Mouse (Mus musculus): Measurements from ENCODE around the gene Nptxr. TPM values are rescaled to one million over a fixed set of nuclear protein-coding genes. Genes with fewer than 3 reads are reported as not detected.

The Nptxr gene
- polyA plus RNA-seq, 1 experiment from 2014 or later, result 2.1 TPM

DNA sequence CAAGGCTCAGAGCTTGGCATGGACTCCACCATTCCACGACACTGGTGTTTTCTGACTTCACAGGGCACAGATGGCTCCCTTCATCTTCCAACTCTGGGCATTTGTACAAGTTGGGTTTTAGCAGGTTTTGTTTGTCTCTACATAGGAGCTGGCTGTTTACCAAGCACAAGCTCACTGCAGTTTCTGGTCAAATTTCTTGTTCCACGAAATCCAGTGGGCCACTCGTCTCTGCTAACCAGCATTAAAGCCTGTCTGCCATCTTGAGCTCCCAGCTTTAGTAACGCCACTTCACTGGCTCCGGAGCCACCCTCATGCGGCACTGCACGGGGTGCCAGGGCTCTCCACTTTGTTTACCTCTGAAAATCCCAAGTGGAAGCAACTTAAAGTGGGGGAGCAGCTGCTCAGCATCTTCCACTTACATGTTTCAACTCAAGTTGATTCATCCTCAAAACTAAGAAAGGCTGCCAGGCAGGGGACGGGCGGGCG, 37.9 kb downstream of the Nptxr start:
- Histone ChIP-seq H3K27me3 (ENCODE audit: control insufficient read depth, insufficient read depth, low read length) (no peaks in the 10 kb centered on the region), H3K4me3 (ENCODE audit: low read depth, low read length) (no peak overlapping the region), H3K27ac (ENCODE audit: low read depth, low read length) (no peak overlapping the region), H3K9me3 (ENCODE audit: control insufficient read depth, low read length) (no peaks in the 10 kb centered on the region), H3K4me2 (no peak overlapping the region), H3K4me1 (ENCODE audit: control insufficient read depth, insufficient read depth, low read length) (no peaks in the 10 kb centered on the region), H3K36me3 (ENCODE audit: control insufficient read depth, insufficient read depth, low read length) (peaks cover 2% of the 10 kb centered on the region; the same call in 1 of the 2 replicates), H3K9ac (ENCODE audit: low read length) (no peak overlapping the region)
- DNase-seq (ENCODE audit: low spot score, missing footprints) (peak; percentile 12), ATAC-seq (ENCODE audit: low FRiP score) (no peak)
- WGBS, result 88% methylated on average over 10 of the region's 10 CpGs

DNA sequence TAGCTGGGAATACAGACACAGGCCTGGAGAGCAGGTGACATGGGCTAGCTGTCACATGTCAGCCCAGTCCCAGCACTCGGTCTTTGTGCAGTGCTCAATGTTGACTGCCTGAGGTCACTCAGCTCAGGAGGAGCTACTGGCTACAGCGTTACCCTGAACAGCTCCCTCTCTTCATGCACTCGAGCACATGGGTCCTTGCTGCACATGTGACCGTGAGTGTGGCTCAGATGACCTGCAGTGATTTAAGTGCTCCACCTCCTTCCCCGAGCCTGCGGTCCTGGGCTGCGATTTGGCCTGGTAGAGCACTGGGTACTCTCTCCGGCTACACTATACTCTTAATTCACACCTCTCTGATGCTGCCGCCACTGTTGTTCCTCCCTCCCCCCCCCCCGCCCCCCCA, 38.4 kb downstream of the Nptxr start:
- DNase-seq (ENCODE audit: low spot score, missing footprints) (peak; percentile 4), ATAC-seq (ENCODE audit: low FRiP score) (no peak)
- 76% methylated on average over 9 of the region's 10 CpGs for WGBS
- no peaks in the 10 kb centered on the region for H3K9me3 ChIP-seq (ENCODE audit: control insufficient read depth, low read length)
- H3K9ac ChIP-seq (ENCODE audit: low read length), result no peak overlapping the region
- H3K27me3 ChIP-seq (ENCODE audit: control insufficient read depth, insufficient read depth, low read length), result no peaks in the 10 kb centered on the region
- no peak overlapping the region for H3K4me3 ChIP-seq (ENCODE audit: low read depth, low read length)
- H3K27ac ChIP-seq (ENCODE audit: low read depth, low read length), result no peak overlapping the region
- H3K36me3 ChIP-seq (ENCODE audit: control insufficient read depth, insufficient read depth, low read length), result peaks cover 2% of the 10 kb centered on the region; the same call in 1 of the 2 replicates
- no peak overlapping the region for H3K4me2 ChIP-seq
- no peaks in the 10 kb centered on the region for H3K4me1 ChIP-seq (ENCODE audit: control insufficient read depth, insufficient read depth, low read length)

DNA sequence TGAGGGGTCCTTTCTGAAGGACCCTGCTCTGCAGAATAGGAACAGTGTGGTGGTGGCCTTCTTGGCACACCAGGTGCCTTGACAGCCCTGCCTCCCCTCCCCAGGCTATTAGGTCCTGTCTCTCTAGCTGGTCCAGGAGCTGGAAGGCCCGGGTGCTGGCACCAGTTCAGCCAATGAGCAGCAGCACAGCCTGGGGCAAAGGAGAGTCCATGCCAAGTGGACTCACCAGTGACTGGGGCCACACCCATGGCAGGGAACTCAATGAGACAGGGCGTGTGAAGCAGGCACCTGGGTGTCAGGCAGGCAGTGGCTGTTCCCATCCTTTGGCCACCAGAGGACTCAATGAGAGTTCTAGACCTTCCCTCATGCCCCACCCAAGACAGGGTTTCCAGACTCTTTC, 39.2 kb downstream of the Nptxr start:
- no peaks in the 10 kb centered on the region for H3K9me3 ChIP-seq (ENCODE audit: control insufficient read depth, low read length)
- DNase-seq (ENCODE audit: low spot score, missing footprints) (peak; percentile 72), ATAC-seq (ENCODE audit: low FRiP score) (no peak)
- H3K4me3 ChIP-seq (ENCODE audit: low read depth, low read length), result no peak overlapping the region
- 74% methylated on average over 2 of the region's 2 CpGs for WGBS
- no peak overlapping the region for H3K9ac ChIP-seq (ENCODE audit: low read length)
- no peak overlapping the region for H3K4me2 ChIP-seq
- no peaks in the 10 kb centered on the region for H3K27me3 ChIP-seq (ENCODE audit: control insufficient read depth, insufficient read depth, low read length)
- no peak overlapping the region for H3K27ac ChIP-seq (ENCODE audit: low read depth, low read length)
- H3K36me3 ChIP-seq (ENCODE audit: control insufficient read depth, insufficient read depth, low read length), result peaks cover 2% of the 10 kb centered on the region; the same call in 1 of the 2 replicates
- H3K4me1 ChIP-seq (ENCODE audit: control insufficient read depth, insufficient read depth, low read length), result no peaks in the 10 kb centered on the region

DNA sequence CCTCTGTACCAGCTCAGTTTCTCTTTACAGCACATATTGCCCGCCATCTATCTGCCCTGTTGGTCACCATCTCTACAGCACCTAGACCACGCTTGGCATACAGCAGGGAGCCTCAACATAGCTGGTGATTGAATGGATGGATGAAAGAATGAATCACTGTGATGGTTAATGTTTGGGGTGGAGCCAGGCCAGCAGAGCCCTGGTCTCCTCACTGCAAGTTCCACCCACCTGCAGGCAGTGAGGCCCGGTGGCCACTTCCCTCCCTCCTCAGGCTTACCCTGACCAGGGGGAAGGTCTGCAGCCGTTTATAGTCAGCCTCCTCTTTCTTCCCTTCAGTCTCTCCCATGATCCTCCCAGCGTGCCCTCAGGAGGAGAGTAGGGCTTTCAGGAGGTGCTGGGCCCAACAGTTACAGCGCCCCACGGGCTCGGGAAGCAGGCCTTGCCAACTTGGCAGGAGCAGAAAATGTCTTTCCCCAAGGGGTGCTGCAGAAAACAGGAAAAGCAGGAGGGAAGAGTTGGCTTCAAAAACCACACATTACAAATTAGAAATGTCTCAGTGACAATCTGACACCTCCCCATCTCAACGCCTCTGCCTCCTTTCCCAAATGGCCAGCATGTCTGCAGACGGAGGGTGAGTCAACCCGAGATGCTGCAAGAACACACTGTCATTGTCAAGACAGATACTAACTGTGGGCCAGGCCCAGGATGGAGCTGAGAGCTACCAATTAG, 39.9 kb downstream of the Nptxr start:
- H3K4me3 ChIP-seq (ENCODE audit: low read depth, low read length), result no peak overlapping the region
- no peaks in the 10 kb centered on the region for H3K4me1 ChIP-seq (ENCODE audit: control insufficient read depth, insufficient read depth, low read length)
- no peak overlapping the region for H3K4me2 ChIP-seq
- ATAC-seq (ENCODE audit: low FRiP score) (no peak), DNase-seq (ENCODE audit: low spot score, missing footprints) (peak; percentile 33)
- peaks cover 2% of the 10 kb centered on the region; the same call in 1 of the 2 replicates for H3K36me3 ChIP-seq (ENCODE audit: control insufficient read depth, insufficient read depth, low read length)
- no peak overlapping the region for H3K9ac ChIP-seq (ENCODE audit: low read length)
- H3K9me3 ChIP-seq (ENCODE audit: control insufficient read depth, low read length), result no peaks in the 10 kb centered on the region
- H3K27me3 ChIP-seq (ENCODE audit: control insufficient read depth, insufficient read depth, low read length), result no peaks in the 10 kb centered on the region
- H3K27ac ChIP-seq (ENCODE audit: low read depth, low read length), result no peak overlapping the region
- 88% methylated on average over 11 of the region's 11 CpGs for WGBS

DNA sequence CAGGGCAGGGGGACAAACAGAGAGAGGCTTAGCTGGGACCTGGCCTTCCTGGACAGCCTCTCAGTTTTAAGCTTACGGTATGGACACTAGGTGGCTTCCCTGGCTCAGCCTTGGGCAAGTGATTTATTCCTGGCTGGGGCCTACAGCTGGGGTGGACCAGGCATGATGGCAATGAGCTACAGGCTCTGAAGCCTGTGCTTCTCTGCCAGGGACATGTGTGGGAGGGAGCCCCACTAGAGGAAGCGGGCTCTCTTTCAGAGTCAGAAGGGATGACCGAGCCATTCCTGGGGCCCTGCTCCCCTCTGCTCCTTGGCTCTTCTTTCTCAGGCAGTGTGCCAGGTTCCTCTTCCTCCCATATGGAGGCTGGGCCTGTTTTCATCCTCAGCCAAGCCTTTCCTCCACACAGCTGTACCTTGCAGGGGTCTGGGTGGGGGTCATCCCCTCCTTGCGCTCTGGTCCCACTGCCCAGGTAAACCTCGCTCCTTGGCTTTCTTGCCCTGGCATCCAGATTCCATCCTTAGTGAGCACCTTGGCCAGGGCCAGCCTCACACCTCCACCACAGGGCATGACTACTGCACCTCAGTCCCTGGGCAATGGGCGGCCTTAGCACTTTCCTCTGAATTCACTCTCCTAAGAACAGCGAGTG, 40.8 kb downstream of the Nptxr start:
- Histone ChIP-seq H3K9me3 (ENCODE audit: control insufficient read depth, low read length) (no peaks in the 10 kb centered on the region), H3K4me2 (no peak overlapping the region), H3K36me3 (ENCODE audit: control insufficient read depth, insufficient read depth, low read length) (peaks cover 2% of the 10 kb centered on the region; the same call in 1 of the 2 replicates), H3K4me3 (ENCODE audit: low read depth, low read length) (no peak overlapping the region), H3K27me3 (ENCODE audit: control insufficient read depth, insufficient read depth, low read length) (no peaks in the 10 kb centered on the region), H3K9ac (ENCODE audit: low read length) (no peak overlapping the region), H3K27ac (ENCODE audit: low read depth, low read length) (no peak overlapping the region), H3K4me1 (ENCODE audit: control insufficient read depth, insufficient read depth, low read length) (no peaks in the 10 kb centered on the region)
- ATAC-seq (ENCODE audit: low FRiP score) (no peak), DNase-seq (ENCODE audit: low spot score, missing footprints) (no peak)
- WGBS, result 96% methylated on average over 7 of the region's 7 CpGs

DNA sequence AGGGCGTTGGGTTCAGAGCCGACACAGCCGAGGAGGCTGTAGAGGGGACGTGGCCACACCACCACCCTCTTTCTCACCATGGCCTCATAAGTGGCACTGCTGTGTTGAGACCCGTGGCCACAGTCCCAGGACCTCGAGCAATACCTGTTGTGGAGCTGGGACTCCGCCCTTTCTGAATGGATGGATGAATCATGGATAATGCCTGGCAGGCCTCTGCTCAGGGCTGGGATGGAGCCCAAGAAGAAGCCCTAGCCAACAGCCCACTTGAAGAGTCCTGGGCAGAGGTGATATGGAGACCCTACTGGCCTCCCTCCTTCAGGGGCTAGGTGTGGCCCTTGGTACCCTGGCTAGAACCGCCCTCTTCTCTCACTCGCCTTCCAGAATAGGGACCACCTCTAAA, 41.6 kb downstream of the Nptxr start:
- WGBS, result 90% methylated on average over 9 of the region's 9 CpGs
- no peak overlapping the region for H3K4me3 ChIP-seq (ENCODE audit: low read depth, low read length)
- no peaks in the 10 kb centered on the region for H3K4me1 ChIP-seq (ENCODE audit: control insufficient read depth, insufficient read depth, low read length)
- H3K9ac ChIP-seq (ENCODE audit: low read length), result no peak overlapping the region
- H3K27ac ChIP-seq (ENCODE audit: low read depth, low read length), result no peak overlapping the region
- H3K4me2 ChIP-seq, result no peak overlapping the region
- no peaks in the 10 kb centered on the region for H3K9me3 ChIP-seq (ENCODE audit: control insufficient read depth, low read length)
- ATAC-seq (ENCODE audit: low FRiP score) (no peak), DNase-seq (ENCODE audit: low spot score, missing footprints) (peak; percentile 72)
- H3K36me3 ChIP-seq (ENCODE audit: control insufficient read depth, insufficient read depth, low read length), result peaks cover 2% of the 10 kb centered on the region; the same call in 1 of the 2 replicates
- no peaks in the 10 kb centered on the region for H3K27me3 ChIP-seq (ENCODE audit: control insufficient read depth, insufficient read depth, low read length)

DNA sequence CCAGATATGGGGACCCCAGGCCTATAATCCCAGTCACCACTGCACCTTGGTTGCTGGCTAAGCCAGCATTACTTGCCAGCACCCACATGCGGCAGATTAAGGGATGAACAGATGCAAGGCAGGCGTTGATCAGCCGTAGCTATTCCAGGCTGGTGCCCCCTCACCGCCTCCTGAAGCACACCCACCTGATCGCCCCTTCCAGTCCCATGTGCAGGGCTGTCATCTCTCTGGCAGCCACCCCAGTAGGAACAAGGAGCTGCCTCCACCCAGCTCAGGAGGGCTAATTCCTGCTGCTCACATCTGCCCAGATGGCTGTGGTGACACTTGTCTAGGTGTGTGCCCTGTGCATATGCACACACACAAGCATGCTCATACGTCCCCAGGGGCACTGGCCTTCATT, 43.6 kb downstream of the Nptxr start:
- H3K27me3 ChIP-seq (ENCODE audit: control insufficient read depth, insufficient read depth, low read length), result no peaks in the 10 kb centered on the region
- H3K36me3 ChIP-seq (ENCODE audit: control insufficient read depth, insufficient read depth, low read length), result peaks cover 2% of the 10 kb centered on the region; the same call in 1 of the 2 replicates
- WGBS, result 87% methylated on average over 6 of the region's 6 CpGs
- no peak overlapping the region for H3K27ac ChIP-seq (ENCODE audit: low read depth, low read length)
- H3K9me3 ChIP-seq (ENCODE audit: control insufficient read depth, low read length), result no peaks in the 10 kb centered on the region
- H3K4me2 ChIP-seq, result no peak overlapping the region
- no peak overlapping the region for H3K9ac ChIP-seq (ENCODE audit: low read length)
- no peak overlapping the region for H3K4me3 ChIP-seq (ENCODE audit: low read depth, low read length)
- ATAC-seq (ENCODE audit: low FRiP score) (no peak), DNase-seq (ENCODE audit: low spot score, missing footprints) (peak; percentile 57)
- H3K4me1 ChIP-seq (ENCODE audit: control insufficient read depth, insufficient read depth, low read length), result peaks cover 7% of the 10 kb centered on the region; the same call in 1 of the 2 replicates

DNA sequence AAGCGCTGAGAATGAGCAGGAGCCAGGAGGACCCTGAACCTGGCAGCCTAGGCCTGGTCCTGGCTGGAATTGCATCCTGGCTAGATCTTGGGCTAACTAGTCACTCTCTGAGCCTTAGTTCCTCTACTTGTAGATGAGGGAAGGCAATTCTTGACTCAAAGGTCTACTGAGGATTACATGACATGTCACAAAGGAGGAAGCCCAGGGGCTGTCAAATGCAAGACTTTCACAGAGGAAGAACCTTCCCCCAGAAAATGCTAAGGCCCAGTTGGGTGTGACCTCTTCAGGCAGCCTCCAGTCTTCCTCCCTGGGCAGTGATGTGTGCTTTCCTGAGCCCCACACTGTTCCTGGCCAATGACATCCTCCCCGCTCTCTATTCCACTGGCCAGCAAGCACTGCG, 47.4 kb downstream of the Nptxr start:
- DNase-seq (ENCODE audit: low spot score, missing footprints) (peak; percentile 62), ATAC-seq (ENCODE audit: low FRiP score) (no peak)
- H3K27me3 ChIP-seq (ENCODE audit: control insufficient read depth, insufficient read depth, low read length), result no peaks in the 10 kb centered on the region
- H3K4me3 ChIP-seq (ENCODE audit: low read depth, low read length), result no peak overlapping the region
- no peak overlapping the region for H3K27ac ChIP-seq (ENCODE audit: low read depth, low read length)
- no peak overlapping the region for H3K9ac ChIP-seq (ENCODE audit: low read length)
- H3K9me3 ChIP-seq (ENCODE audit: control insufficient read depth, low read length), result no peaks in the 10 kb centered on the region
- no peak overlapping the region for H3K4me2 ChIP-seq
- peaks cover 7% of the 10 kb centered on the region; the same call in 1 of the 2 replicates for H3K4me1 ChIP-seq (ENCODE audit: control insufficient read depth, insufficient read depth, low read length)
- WGBS, result 95% methylated on average over 3 of the region's 3 CpGs
- no peaks in the 10 kb centered on the region for H3K36me3 ChIP-seq (ENCODE audit: control insufficient read depth, insufficient read depth, low read length)

DNA sequence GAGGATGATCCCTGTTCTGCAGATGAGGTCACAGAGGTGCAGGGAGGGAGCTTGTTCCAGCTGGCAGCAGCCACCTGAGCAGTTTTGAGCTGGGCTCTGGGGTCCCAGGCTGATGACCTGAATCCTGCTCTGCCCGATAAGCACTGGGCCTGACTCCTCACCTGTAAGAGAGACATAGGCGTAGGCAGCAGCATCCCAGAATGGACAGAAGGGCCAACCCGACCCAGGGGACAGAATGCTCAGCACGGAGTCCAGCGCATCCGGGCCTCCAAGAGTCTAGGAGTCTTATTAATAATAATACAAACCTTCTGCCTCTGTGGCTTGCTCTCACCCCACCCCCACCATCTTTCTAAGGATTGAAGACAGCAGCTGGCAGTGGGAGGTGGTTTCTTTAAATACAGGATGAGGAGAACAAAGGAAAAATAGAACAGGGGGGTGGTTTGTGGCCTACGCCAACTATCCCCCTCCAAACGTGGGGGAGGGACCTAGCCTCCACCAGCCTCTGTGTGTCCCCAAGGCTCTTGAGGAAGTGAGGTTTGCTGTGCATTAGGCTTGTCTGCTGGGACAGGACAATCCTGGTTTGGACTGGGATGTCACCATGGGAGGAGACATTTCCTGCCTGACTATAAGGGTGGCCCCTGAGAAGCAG, 48.5 kb downstream of the Nptxr start:
- no peak overlapping the region for H3K4me2 ChIP-seq

More for the DNA sequence above, 48.5 kb downstream of the Nptxr start:
- Histone ChIP-seq H3K9ac (ENCODE audit: low read length) (no peak overlapping the region), H3K27me3 (ENCODE audit: control insufficient read depth, insufficient read depth, low read length) (no peaks in the 10 kb centered on the region), H3K4me1 (ENCODE audit: control insufficient read depth, insufficient read depth, low read length) (peaks cover 7% of the 10 kb centered on the region; the same call in 1 of the 2 replicates), H3K4me3 (ENCODE audit: low read depth, low read length) (no peak overlapping the region), H3K9me3 (ENCODE audit: control insufficient read depth, low read length) (no peaks in the 10 kb centered on the region), H3K27ac (ENCODE audit: low read depth, low read length) (no peak overlapping the region), H3K36me3 (ENCODE audit: control insufficient read depth, insufficient read depth, low read length) (no peaks in the 10 kb centered on the region)
- ATAC-seq (ENCODE audit: low FRiP score) (no peak), DNase-seq (ENCODE audit: low spot score, missing footprints) (peak; percentile 69)
- WGBS, result 72% methylated on average over 8 of the region's 8 CpGs

Measured in midbrain, embryonic 11.5 days (tissue).